Mouse (Mus musculus): Measurements from ENCODE around the gene Calr.

GRCm38 (mm10) chr8:84856864-84857441, 10.2 kb upstream of the Calr start, which contains the start of gene Farsa:
- TF ChIP-seq CTCF (IDR thresholded peaks at IDR 0.05; ENCODE audit: borderline replicate concordance, extremely low read depth, insufficient read depth, insufficient read length), result no peak
- TF ChIP-seq POLR2A (IDR thresholded peaks at IDR 0.05; ENCODE audit: borderline replicate concordance, extremely low read depth, insufficient read depth, insufficient read length, poor library complexity, severe bottlenecking), result peak; percentile 76; the same call in 1 of the 2 replicates

Measured in brain, embryonic 14.5 days (tissue).